Mouse (Mus musculus) limb, embryonic 14.5 days (tissue): ENCODE results near the gene Exosc1. TPM values are rescaled to one million over a fixed set of nuclear protein-coding genes. Genes with fewer than 3 reads are reported as not detected.

Experiments used
- ATAC-seq: fragments of 200-750 bp; cut with Nextera tagmentation; 2 replicates; pipeline ENCODE4 v1.8.0; 2017; ENCODE audit warnings: low read depth, moderate number of reproducible peaks, moderate TSS enrichment; ENCODE audit not compliant: low FRiP score
- DNase-seq: peaks from one replicate; pipeline ENCODE4 v3.0.0-alpha.2; 2015; ENCODE audit warnings: low spot score
- H3K27ac ChIP-seq: fragments of 300-500 bp; sonication (generic); replicated peaks from 2 replicates; pipeline ENCODE4 v1.5.1; 2014; ENCODE audit warnings: low read depth, mild to moderate bottlenecking, low read length, moderate library complexity, mixed read lengths
- H3K27me3 ChIP-seq: fragments of 300-500 bp; sonication (generic); 2 replicates; pipeline ENCODE4 v1.6.1; 2014; ENCODE audit warnings: low read length, mixed read lengths; ENCODE audit not compliant: control insufficient read depth, insufficient read depth
- H3K36me3 ChIP-seq: fragments of 300-500 bp; sonication (generic); 2 replicates; pipeline ENCODE4 v1.6.1; 2014; ENCODE audit warnings: mild to moderate bottlenecking, low read length, moderate library complexity, mixed read lengths; ENCODE audit not compliant: control insufficient read depth, insufficient read depth
- H3K4me1 ChIP-seq: fragments of 300-500 bp; sonication (generic); 2 replicates; pipeline ENCODE4 v1.6.1; 2014; ENCODE audit warnings: antibody characterized with exemption, low read length, mixed read lengths; ENCODE audit not compliant: control insufficient read depth, insufficient read depth
- H3K4me2 ChIP-seq: fragments of 300-500 bp; sonication (generic); replicated peaks from 2 replicates; pipeline ENCODE4 v1.6.1; 2014; ENCODE audit warnings: low read depth, mild to moderate bottlenecking, low read length, moderate library complexity; ENCODE audit not compliant: severe bottlenecking
- H3K4me3 ChIP-seq: fragments of 300-500 bp; sonication (generic); replicated peaks from 2 replicates; pipeline ENCODE4 v1.5.1; 2014; ENCODE audit warnings: low read length
- H3K9ac ChIP-seq: fragments of 300-500 bp; sonication (generic); 2 replicates; pipeline ENCODE4 v1.6.1; 2014; ENCODE audit warnings: mild to moderate bottlenecking, low read depth, low read length, moderate library complexity; ENCODE audit not compliant: severe bottlenecking
- H3K9me3 ChIP-seq: fragments of 300-500 bp; sonication (generic); 2 replicates; pipeline ENCODE4 v1.6.1; 2016; ENCODE audit warnings: low read length; ENCODE audit not compliant: control insufficient read depth
- POLR2A ChIP-seq: fragments of 200-500 bp; IDR thresholded peaks from 2 replicates; pipeline ENCODE4 v1.8.0; 2012; ENCODE audit warnings: inconsistent platforms, mild to moderate bottlenecking, moderate library complexity, borderline replicate concordance; ENCODE audit not compliant: insufficient read depth, insufficient read length; ENCODE audit errors: extremely low read depth
- WGBS: fragments of 180-500 bp; shearing (Covaris S2); extraction: QIAGEN DNeasy Blood & Tissue Kit; methylation state at CpG from one replicate; pipeline ENCODE4 v1.1.7; 2014; 5-methylcytosine and 5-hydroxymethylcytosine counted together
- polyA plus RNA-seq, 2 experiments: library from polyadenylated mRNA; depleted of rRNA in 1 of 2; stranded (reverse) in 1 of 2; unstranded in 1 of 2; fragments of >200 nt; fragmentation: Nextera tagmentation in 1 of 2; extraction: Ambion mirVana in 1 of 2; gene quantifications; 2 replicates each; pipeline versions ENCODE4 v1.2.1 to v1.2.3; 2012 to 2014

Gene Exosc1
- polyA plus RNA-seq, 2 experiments: 40.1 to 76.1 TPM

DNA sequence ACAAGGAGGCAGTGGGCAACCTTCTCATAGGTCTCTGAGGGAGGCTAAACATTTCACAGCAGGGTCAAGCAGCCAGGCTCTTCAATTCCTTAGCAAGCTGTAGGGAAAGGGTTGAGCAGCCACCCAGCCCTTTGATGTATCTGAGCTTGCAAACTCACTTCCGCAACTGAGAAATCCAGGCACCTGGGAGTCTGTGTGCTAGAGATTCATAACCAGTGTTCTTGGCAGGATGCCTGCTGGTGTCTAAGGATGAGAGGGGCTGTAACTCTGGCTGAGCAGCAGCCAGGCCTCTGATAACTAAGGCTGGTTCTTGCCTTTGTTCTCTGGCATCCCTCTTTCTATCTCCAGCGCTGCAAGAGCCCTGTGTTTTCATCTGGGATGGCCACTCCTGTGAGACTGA lies 31.5 kb downstream of the Exosc1 start:
- Histone ChIP-seq H3K4me1 (no peaks in the 10 kb centered on the region), H3K4me2 (no peak overlapping the region), H3K27ac (no peak overlapping the region), H3K9me3 (no peaks in the 10 kb centered on the region), H3K9ac (no peak overlapping the region), H3K27me3 (no peaks in the 10 kb centered on the region), H3K36me3 (no peaks in the 10 kb centered on the region), H3K4me3 (no peak overlapping the region)
- WGBS: 54% methylated on average over 2 of the region's 2 CpGs
- ATAC-seq (no peak), DNase-seq (peak; percentile 30)
- no peak for TF ChIP-seq POLR2A

DNA sequence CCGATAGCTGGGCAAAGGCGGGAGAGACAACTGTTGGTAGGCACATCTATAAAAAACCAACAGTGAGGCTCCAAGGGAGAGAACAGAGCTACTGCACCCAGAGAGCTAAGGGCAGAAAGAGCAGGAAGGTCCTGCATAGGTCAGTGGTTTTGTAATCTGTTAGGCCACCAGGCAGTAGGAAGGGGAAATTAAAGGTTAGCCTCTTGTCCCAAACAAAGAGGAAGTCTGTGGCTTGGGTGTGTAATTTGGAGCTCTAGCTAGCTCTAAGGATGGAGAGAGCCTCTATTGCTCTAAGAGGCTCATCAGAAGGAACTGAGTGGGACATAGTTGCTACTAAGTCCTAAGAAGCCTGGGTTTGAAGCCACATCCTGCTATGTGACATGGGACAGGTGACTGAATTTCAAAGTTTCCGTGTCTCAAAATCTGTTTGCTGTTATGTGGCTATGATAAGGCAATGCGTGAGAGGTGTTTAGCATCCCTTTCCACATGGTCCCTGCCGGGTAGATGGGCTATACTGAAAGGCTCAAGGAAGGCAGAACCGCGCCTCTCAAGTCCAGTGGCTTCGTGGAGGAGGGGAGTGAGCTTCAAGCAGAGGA lies 32.6 kb downstream of the Exosc1 start:
- DNase-seq: no peak
- no peaks in the 10 kb centered on the region for H3K4me1 ChIP-seq
- no peak overlapping the region for H3K9ac ChIP-seq
- no peak overlapping the region for H3K4me2 ChIP-seq
- no peaks in the 10 kb centered on the region for H3K9me3 ChIP-seq
- TF ChIP-seq POLR2A: no peak
- no peak for ATAC-seq
- no peaks in the 10 kb centered on the region for H3K27me3 ChIP-seq
- H3K4me3 ChIP-seq: no peak overlapping the region
- 90% methylated on average over 8 of the region's 8 CpGs for WGBS
- no peaks in the 10 kb centered on the region for H3K36me3 ChIP-seq
- H3K27ac ChIP-seq: no peak overlapping the region

DNA sequence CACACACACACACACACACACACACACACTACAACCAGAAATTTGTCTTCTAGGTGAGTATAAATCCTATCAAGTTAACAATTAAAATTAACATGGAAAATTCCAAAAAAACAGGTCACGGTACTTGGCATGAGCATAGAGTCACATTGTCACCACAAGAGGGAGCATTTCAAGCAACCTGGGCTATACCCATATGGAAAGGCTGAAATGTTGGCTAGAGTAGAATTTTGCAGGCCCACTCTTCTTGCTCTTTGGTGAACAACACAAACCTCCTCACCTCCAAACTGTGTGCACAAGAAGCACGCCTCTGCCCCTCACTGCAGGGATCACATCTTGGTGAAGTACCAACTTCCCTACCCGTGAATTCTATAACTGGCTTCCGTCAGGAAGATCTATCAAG lies 34.4 kb downstream of the Exosc1 start:
- WGBS: 46% methylated on average over 4 of the region's 4 CpGs
- ATAC-seq (no peak), DNase-seq (peak; percentile 57)
- no peaks in the 10 kb centered on the region for H3K9me3 ChIP-seq
- H3K27me3 ChIP-seq: no peaks in the 10 kb centered on the region
- no peak overlapping the region for H3K27ac ChIP-seq
- peaks cover 7% of the 10 kb centered on the region; the same call in 1 of the 2 replicates for H3K4me1 ChIP-seq
- H3K4me3 ChIP-seq: no peak overlapping the region
- no peak overlapping the region for H3K4me2 ChIP-seq
- H3K9ac ChIP-seq: no peak overlapping the region
- no peaks in the 10 kb centered on the region for H3K36me3 ChIP-seq
- TF ChIP-seq POLR2A: no peak

DNA sequence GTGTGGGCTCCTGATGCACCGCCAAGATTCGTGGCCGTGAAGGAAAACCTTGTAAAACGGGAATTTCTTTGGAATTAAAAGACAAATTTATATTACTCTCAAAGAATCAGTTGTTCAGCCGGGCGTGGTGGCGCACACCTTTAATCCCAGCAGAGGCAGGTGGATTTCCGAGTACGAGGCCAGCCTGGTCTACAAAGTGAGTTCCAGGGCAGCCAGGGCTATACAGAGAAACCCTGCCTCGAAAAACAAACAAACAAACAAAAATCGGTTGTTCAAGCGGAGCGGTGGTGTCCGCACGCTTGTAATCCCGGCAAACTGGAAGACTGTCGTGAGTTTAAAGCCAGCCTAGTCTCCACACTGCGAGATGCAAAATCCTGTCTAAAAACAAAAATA lies 36.9 kb downstream of the Exosc1 start:
- Histone ChIP-seq H3K27ac (no peak overlapping the region), H3K36me3 (peaks cover 5% of the 10 kb centered on the region), H3K4me2 (peak overlapping the region; percentile 72), H3K4me1 (peaks cover 7% of the 10 kb centered on the region; the same call in 1 of the 2 replicates), H3K9me3 (no peaks in the 10 kb centered on the region), H3K27me3 (no peaks in the 10 kb centered on the region), H3K4me3 (peak overlapping the region; percentile 71), H3K9ac (peak overlapping the region; percentile 36; the same call in 1 of the 2 replicates)
- ATAC-seq (peak; percentile 12; the same call in 1 of the 2 replicates), DNase-seq (no peak)
- WGBS: 21% methylated on average over 18 of the region's 18 CpGs
- TF ChIP-seq POLR2A: no peak

DNA sequence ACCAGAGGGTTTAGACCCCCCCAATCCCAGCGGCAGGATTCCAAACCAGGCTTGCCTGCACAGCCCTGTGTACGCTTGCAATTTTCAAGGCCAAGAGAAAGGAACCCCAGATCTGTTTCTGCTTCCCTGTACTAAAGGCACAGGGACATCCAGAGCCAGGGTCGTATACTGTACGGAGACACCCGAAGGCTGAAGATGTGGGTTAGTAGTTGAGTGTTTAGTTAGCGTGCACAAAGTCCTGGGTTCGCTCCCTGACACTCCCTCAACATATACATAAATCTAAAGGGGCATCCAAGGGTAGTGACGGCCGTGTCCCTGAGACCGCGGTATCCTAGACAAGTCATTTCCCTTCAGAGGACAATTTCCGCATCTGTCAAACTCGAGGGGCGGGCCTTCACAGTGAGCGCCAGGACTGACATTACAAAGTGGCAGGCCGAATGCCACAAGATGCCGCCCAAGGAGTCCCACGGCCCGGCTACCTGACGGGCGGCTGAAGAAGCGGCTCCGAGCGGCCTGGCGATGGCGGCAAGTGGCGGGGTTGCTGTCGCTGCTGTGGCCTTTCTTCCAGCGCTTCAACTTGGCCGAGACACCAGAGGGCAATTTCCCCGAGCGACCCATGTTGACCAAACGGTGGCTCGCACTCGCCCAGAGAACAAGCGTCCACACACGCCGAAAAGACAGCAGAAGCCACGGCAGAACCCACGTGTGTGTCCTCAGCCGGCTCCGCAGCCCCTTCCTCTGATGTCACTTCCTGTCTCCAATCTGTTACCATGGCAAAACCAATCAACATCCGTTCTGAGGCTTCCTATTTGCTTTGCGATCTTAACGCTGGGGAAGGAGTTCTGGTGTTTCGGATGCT lies 37.5 kb downstream of the Exosc1 start, which contains the start of gene Rrp12:
Rrp12 (minus strand) TSS at position 714 of the 859 bp plus-strand sequence.
- 2% methylated on average over 46 of the region's 46 CpGs for WGBS

More for the DNA sequence above, 37.5 kb downstream of the Exosc1 start, which contains the start of gene Rrp12:
- no peaks in the 10 kb centered on the region for H3K9me3 ChIP-seq
- ATAC-seq (peak; percentile 93), DNase-seq (peak; percentile 94)
- peak within 1 kb of the TSS; percentile 71 for H3K4me3 ChIP-seq
- peaks cover 11% of the 10 kb centered on the region for H3K36me3 ChIP-seq
- no peak within 1 kb of the TSS for H3K27ac ChIP-seq
- no peak for TF ChIP-seq POLR2A
- peaks cover 7% of the 10 kb centered on the region; the same call in 1 of the 2 replicates for H3K4me1 ChIP-seq
- peak within 1 kb of the TSS; percentile 57 for H3K9ac ChIP-seq
- H3K27me3 ChIP-seq: no peaks in the 10 kb centered on the region
- peak within 1 kb of the TSS; percentile 72 for H3K4me2 ChIP-seq
